Mouse (Mus musculus): Measurements from ENCODE around the gene Retreg3.
A peak's percentile ranks its signal among the peaks of the same experiment; 100 is the strongest.

Retreg3 gene

GRCm38 (mm10) chr11:101057860-101058259 is 61.8 kb downstream of the Retreg3 start:
- peak; percentile 86 to 90 for DNase-seq (ENCODE audit: low read depth in 2 of 2, low spot score in 2 of 2)

GRCm38 (mm10) chr11:101056885-101057284 is 62.8 kb downstream of the Retreg3 start:
- DNase-seq (ENCODE audit: low read depth in 2 of 2, low spot score in 2 of 2) = no peak

GRCm38 (mm10) chr11:101055418-101055817 is 64.3 kb downstream of the Retreg3 start:
- DNase-seq (ENCODE audit: low read depth in 2 of 2, low spot score in 2 of 2) = no peak

GRCm38 (mm10) chr11:101053974-101054373 is 65.7 kb downstream of the Retreg3 start:
- no peak for DNase-seq (ENCODE audit: low read depth in 2 of 2, low spot score in 2 of 2)

- DNase-seq (ENCODE audit: low read depth in 2 of 2, low spot score in 2 of 2) = no peak
Observed at GRCm38 (mm10) chr11:101052751-101053473, 66.8 kb downstream of the Retreg3 start.

- no peak for DNase-seq (ENCODE audit: low read depth in 2 of 2, low spot score in 2 of 2)
Observed at GRCm38 (mm10) chr11:101051617-101052016, 68.1 kb downstream of the Retreg3 start.

- DNase-seq (ENCODE audit: low read depth in 2 of 2, low spot score in 2 of 2) = no peak
Observed at GRCm38 (mm10) chr11:101051051-101051493, 68.6 kb downstream of the Retreg3 start.

GRCm38 (mm10) chr11:101050359-101050758 is 69.3 kb downstream of the Retreg3 start:
- no peak for DNase-seq (ENCODE audit: low read depth in 2 of 2, low spot score in 2 of 2)

GRCm38 (mm10) chr11:101047502-101047901 is 72.2 kb downstream of the Retreg3 start:
- DNase-seq (ENCODE audit: low read depth in 2 of 2, low spot score in 2 of 2) = no peak

GRCm38 (mm10) chr11:101046440-101046839 is 73.3 kb downstream of the Retreg3 start:
- no peak for DNase-seq (ENCODE audit: low read depth in 2 of 2, low spot score in 2 of 2)
